Comparison of ENCODE assay signal across 7 mouse cellular contexts in genomic region chr14:29443091-29444026, GRCm38 (mm10).
A peak's percentile ranks its signal among the peaks of the same experiment; 100 is the strongest.
DNase-seq lines count a peak whose midpoint lies in the region; ATAC-seq lines count a peak whose summit lies in the region.

No protein-coding gene starts in this region.

- DNase-seq in ES-CJ7 (ENCODE audit: low read depth, low spot score) (peak; percentile 45), R1 (ENCODE audit: low read depth, low spot score) (peak; percentile 39)
- peak; percentile 54 for DNase-seq in gastrocnemius, postnatal 10 days
- DNase-seq in layer of hippocampus, adult 11-12 months (ENCODE audit: low spot score): peak; percentile 80
- peak; percentile 28 for DNase-seq in lung, postnatal 25 days (ENCODE audit: low spot score)
- peak; percentile 18 for DNase-seq in right cerebral cortex, postnatal 25 days

- peak; percentile 56; the same call in 1 of the 2 replicates for ATAC-seq in common myeloid progenitor, adult 5-6 weeks (replicated peaks; ENCODE audit: low read depth, poor library complexity, severe bottlenecking)

Comparison
In these comparisons a context has a peak if more than half of its experiments do, and no peak if none do; other contexts are left out.
1. Peak in every context shown above with its lines: DNase-seq and ATAC-seq.
2. DNase-seq: peak in every context shown above with its lines; median percentile 80 in layer of hippocampus, adult 11-12 months; 54 in gastrocnemius, postnatal 10 days; 45 in ES-CJ7; 39 in R1; 28 in lung, postnatal 25 days; 18 in right cerebral cortex, postnatal 25 days.